Mouse (Mus musculus): ENCODE results near the gene Gbf1. TPM values are rescaled to one million over a fixed set of nuclear protein-coding genes. Genes with fewer than 3 reads are reported as not detected.

Gbf1 gene
- total and polyA plus RNA-seq, 3 experiments: 23.7 to 400 (median 54.1) TPM

- H3K27ac ChIP-seq (ENCODE audit: control insufficient read depth, low read depth, low read length): peak overlapping the region; percentile 80
- H3K79me2 ChIP-seq (ENCODE audit: control insufficient read depth, insufficient read depth, low read length, poor library complexity): peaks cover 3% of the 10 kb centered on the region; the same call in 1 of the 2 replicates
- H3K36me3 ChIP-seq (ENCODE audit: control insufficient read depth in 1 of 2, insufficient read depth in 2 of 2, low read length in 2 of 2): peaks cover 0 to 14% of the 10 kb centered on the region in 2 experiments; a peak in 2 of 4 replicates
- peaks cover 6 to 20% of the 10 kb centered on the region in 2 experiments for H3K4me1 ChIP-seq (ENCODE audit: control insufficient read depth in 1 of 2, insufficient read depth in 2 of 2, low read length in 2 of 2)
- no peak for TF ChIP-seq USF2 (IDR thresholded peaks at IDR 0.05; ENCODE audit: borderline replicate concordance in 1 of 2, insufficient read depth in 1 of 2, low read depth in 1 of 2, low read length in 2 of 2)
- no peak for TF ChIP-seq CHD2 (IDR thresholded peaks at IDR 0.05; ENCODE audit: low read length)
- TF ChIP-seq RCOR1 (IDR thresholded peaks at IDR 0.05; ENCODE audit: low read depth, low read length): no peak
- TF ChIP-seq MXI1 (IDR thresholded peaks at IDR 0.05; ENCODE audit: low read depth, low read length): peak; percentile 78; the same call in 1 of the 2 replicates
- TF ChIP-seq NRF1 (IDR thresholded peaks at IDR 0.05; ENCODE audit: insufficient read depth, low read depth, low read length, poor library complexity, severe bottlenecking): peak; percentile 71
- no peak for TF ChIP-seq SMC3 (IDR thresholded peaks at IDR 0.05; ENCODE audit: low read depth, low read length)
- TF ChIP-seq RAD21 (IDR thresholded peaks at IDR 0.05; ENCODE audit: low read depth, low read length): no peak
- peak; percentile 85 for TF ChIP-seq MAX (IDR thresholded peaks at IDR 0.05; ENCODE audit: low read length)
- no peak for TF ChIP-seq MAFK (IDR thresholded peaks at IDR 0.05; ENCODE audit: borderline replicate concordance, low read depth, low read length)
- peak; percentile 86 for TF ChIP-seq BHLHE40 (IDR thresholded peaks at IDR 0.05; ENCODE audit: borderline replicate concordance, low read depth, low read length)
- no peak for TF ChIP-seq EP300 (IDR thresholded peaks at IDR 0.05; ENCODE audit: low read depth in 1 of 2, low read length in 2 of 2)
- peak; percentile 73; the same call in 1 of the 2 replicates for TF ChIP-seq MYC (IDR thresholded peaks at IDR 0.05; ENCODE audit: low read depth, low read length)
- H3K9me3 ChIP-seq (replicated peaks; ENCODE audit: insufficient read depth, low read length): no peaks in the 10 kb centered on the region
- H3K4me3 ChIP-seq (ENCODE audit: control insufficient read depth in 1 of 2, insufficient read depth in 1 of 2, low read depth in 2 of 2, low read length in 2 of 2): peak overlapping the region; percentile 77 to 82
- peak overlapping the region; percentile 92 for H3K9ac ChIP-seq (ENCODE audit: control insufficient read depth, low read depth, low read length, poor library complexity, severe bottlenecking)
- H3K27me3 ChIP-seq (ENCODE audit: control insufficient read depth in 1 of 2, insufficient read depth in 2 of 2, low read length in 2 of 2): no peaks in the 10 kb centered on the region
- peak; percentile 90 for DNase-seq (ENCODE audit: low read depth, low spot score)
Measured at GRCm38 (mm10) chr19:46304908-46305333, 152.6 kb downstream of the Gbf1 start.

GRCm38 (mm10) chr19:46305432-46306267, 153.3 kb downstream of the Gbf1 start:
- H3K9ac ChIP-seq (ENCODE audit: control insufficient read depth, low read depth, low read length, poor library complexity, severe bottlenecking): peak overlapping the region; percentile 92
- H3K4me1 ChIP-seq (ENCODE audit: control insufficient read depth in 1 of 2, insufficient read depth in 2 of 2, low read length in 2 of 2): peaks cover 6 to 20% of the 10 kb centered on the region in 2 experiments
- no peaks in the 10 kb centered on the region for H3K9me3 ChIP-seq (replicated peaks; ENCODE audit: insufficient read depth, low read length)
- H3K4me3 ChIP-seq (ENCODE audit: control insufficient read depth in 1 of 2, insufficient read depth in 1 of 2, low read depth in 2 of 2, low read length in 2 of 2): peak overlapping the region; percentile 77 to 82
- H3K27ac ChIP-seq (ENCODE audit: control insufficient read depth, low read depth, low read length): peak overlapping the region; percentile 80
- H3K79me2 ChIP-seq (ENCODE audit: control insufficient read depth, insufficient read depth, low read length, poor library complexity): peaks cover 3% of the 10 kb centered on the region; the same call in 1 of the 2 replicates
- peak; percentile 96 for DNase-seq (ENCODE audit: low read depth, low spot score)
- H3K36me3 ChIP-seq (ENCODE audit: control insufficient read depth in 1 of 2, insufficient read depth in 2 of 2, low read length in 2 of 2): peaks cover 0 to 14% of the 10 kb centered on the region in 2 experiments; a peak in 2 of 4 replicates
- H3K27me3 ChIP-seq (ENCODE audit: control insufficient read depth in 1 of 2, insufficient read depth in 2 of 2, low read length in 2 of 2): no peaks in the 10 kb centered on the region
- TF ChIP-seq ZC3H11A (IDR thresholded peaks at IDR 0.05; ENCODE audit: low read depth, low read length) (no peak), MYB (IDR thresholded peaks at IDR 0.05; ENCODE audit: low read depth, low read length) (no peak), SMC3 (IDR thresholded peaks at IDR 0.05; ENCODE audit: low read depth, low read length) (0 out of 2 replicates have a peak, but pooled peaks have one; percentile 9), ZNF384 (IDR thresholded peaks at IDR 0.05; ENCODE audit: low read depth, low read length) (no peak), CTCF (IDR thresholded peaks at IDR 0.05 in 2 of 3, conservative IDR thresholded peaks at IDR 0.05 in 1 of 3; ENCODE audit: control insufficient read depth in 1 of 3, insufficient read depth in 1 of 3, low read depth in 2 of 3, low read length in 3 of 3, poor library complexity in 1 of 3, severe bottlenecking in 1 of 3) (no peak), USF2 (IDR thresholded peaks at IDR 0.05; ENCODE audit: borderline replicate concordance in 1 of 2, insufficient read depth in 1 of 2, low read depth in 1 of 2, low read length in 2 of 2) (no peak), USF1 (IDR thresholded peaks at IDR 0.05; ENCODE audit: low read depth, low read length) (0 out of 2 replicates have a peak, but pooled peaks have one; percentile 14), RCOR1 (IDR thresholded peaks at IDR 0.05; ENCODE audit: low read depth, low read length) (no peak), E2F4 (IDR thresholded peaks at IDR 0.05; ENCODE audit: borderline replicate concordance, low read depth, low read length) (no peak), ELF1 (IDR thresholded peaks at IDR 0.05; ENCODE audit: low read depth, low read length) (peak; percentile 91), ZKSCAN1 (IDR thresholded peaks at IDR 0.05; ENCODE audit: low read depth, low read length) (no peak), RAD21 (IDR thresholded peaks at IDR 0.05; ENCODE audit: low read depth, low read length) (no peak), CHD1 (IDR thresholded peaks at IDR 0.05; ENCODE audit: low read depth, low read length) (no peak), POLR2A (IDR thresholded peaks at IDR 0.05; ENCODE audit: control insufficient read depth in 1 of 2, insufficient read depth in 1 of 2, low read depth in 1 of 2, low read length in 2 of 2, poor library complexity in 1 of 2) (peak; percentile 96), JUND (IDR thresholded peaks at IDR 0.05; ENCODE audit: low read depth, low read length) (no peak), ZMIZ1 (IDR thresholded peaks at IDR 0.05; ENCODE audit: low read depth, low read length) (peak; percentile 95), GABPA (IDR thresholded peaks at IDR 0.05; ENCODE audit: low read depth, low read length) (no peak), POLR2AphosphoS5 (IDR thresholded peaks at IDR 0.05; ENCODE audit: borderline replicate concordance, low read depth, low read length) (no peak), MYC (IDR thresholded peaks at IDR 0.05; ENCODE audit: low read depth, low read length) (no peak), POLR2AphosphoS2 (IDR thresholded peaks at IDR 0.05; ENCODE audit: low read length) (peak; percentile 65; the same call in 1 of the 2 replicates), TBP (IDR thresholded peaks at IDR 0.05; ENCODE audit: low read depth, low read length) (0 out of 2 replicates have a peak, but pooled peaks have one; percentile 59)

All from MEL (cell line).